Comparison of ENCODE assay signal across 45 mouse cellular contexts in the genomic region with DNA sequence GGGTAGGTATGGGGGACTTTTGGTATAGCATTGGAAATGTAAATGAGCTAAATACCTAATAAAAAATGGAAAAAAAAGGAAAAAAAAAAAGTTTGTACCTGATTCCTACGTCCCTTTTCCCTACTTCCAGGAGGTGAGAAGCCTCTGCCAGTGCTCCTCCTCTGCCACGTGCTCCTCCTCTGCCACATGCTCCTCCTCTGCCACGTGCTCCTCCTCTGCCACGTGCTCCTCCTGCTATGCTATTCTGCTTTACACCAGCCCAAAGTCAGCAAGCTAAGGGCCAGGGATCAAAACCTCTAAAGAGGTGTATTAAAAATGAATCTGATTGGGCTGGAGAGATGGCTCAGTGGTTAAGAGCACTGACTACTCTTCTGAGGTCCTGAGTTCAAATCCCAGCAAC. TPM values are rescaled to one million over a fixed set of nuclear protein-coding genes. Genes with fewer than 3 reads are reported as not detected.
"Had no signal": no experiment of that assay in that cellular context is flagged by ENCODE, and none has a peak within 500 bp of the region (broad histone marks: within the 10 kb centered on the region; RNA-seq: fewer than 3 reads in every experiment).

No protein-coding gene starts in this region.

- DNase-seq: left cerebral cortex, postnatal 4 days; liver; liver, embryonic 13.5 days; liver, postnatal 0 days; lung, adult 18-20 months; lung, adult 2 months; lung, embryonic 14.5 days; lung, postnatal 14 days; lung, postnatal 36 days; lung, postnatal 4 days; midbrain, embryonic 14.5 days had no signal

- H3K27me3 ChIP-seq: limb, embryonic 12.5 days; limb, embryonic 13.5 days; limb, embryonic 15.5 days; liver, embryonic 12.5 days; liver, embryonic 13.5 days; liver, embryonic 15.5 days; lung, embryonic 15.5 days; midbrain, embryonic 12.5 days; midbrain, embryonic 13.5 days; midbrain, embryonic 15.5 days; neural tube, embryonic 12.5 days; neural tube, embryonic 13.5 days had no signal

- H3K4me3 ChIP-seq: left cerebral cortex, adult 2 months; limb, embryonic 10.5 days; limb, embryonic 12.5 days; limb, embryonic 13.5 days; limb, embryonic 15.5 days; liver, embryonic 12.5 days; liver, embryonic 13.5 days; liver, embryonic 15.5 days; lung, embryonic 15.5 days; midbrain, embryonic 10.5 days; midbrain, embryonic 12.5 days; midbrain, embryonic 13.5 days; midbrain, embryonic 15.5 days; myocyte; neural tube, embryonic 12.5 days; neural tube, embryonic 13.5 days had no signal

- H3K4me2 ChIP-seq: limb, embryonic 12.5 days; limb, embryonic 13.5 days; limb, embryonic 15.5 days; liver, embryonic 11.5 days; liver, embryonic 12.5 days; liver, embryonic 13.5 days; liver, embryonic 15.5 days; lung, embryonic 14.5 days; lung, embryonic 15.5 days; midbrain, embryonic 12.5 days; midbrain, embryonic 13.5 days; midbrain, embryonic 15.5 days; neural tube, embryonic 12.5 days; neural tube, embryonic 13.5 days had no signal

- H3K9ac ChIP-seq: limb, embryonic 12.5 days; limb, embryonic 13.5 days; limb, embryonic 15.5 days; liver, embryonic 12.5 days; liver, embryonic 13.5 days; liver, embryonic 14.5 days; liver, embryonic 15.5 days; liver, postnatal 0 days; lung, embryonic 14.5 days; lung, embryonic 15.5 days; midbrain, embryonic 12.5 days; midbrain, embryonic 13.5 days; midbrain, embryonic 15.5 days; neural tube, embryonic 12.5 days; neural tube, embryonic 13.5 days had no signal

- H3K36me3 ChIP-seq: limb, embryonic 10.5 days; limb, embryonic 12.5 days; limb, embryonic 13.5 days; limb, embryonic 15.5 days; liver, embryonic 12.5 days; liver, embryonic 13.5 days; liver, embryonic 15.5 days; lung, embryonic 15.5 days; midbrain, embryonic 10.5 days; midbrain, embryonic 12.5 days; midbrain, embryonic 13.5 days; midbrain, embryonic 15.5 days; neural tube, embryonic 12.5 days; neural tube, embryonic 13.5 days had no signal

- H3K27ac ChIP-seq: left cerebral cortex, adult 2 months; limb, embryonic 10.5 days; limb, embryonic 12.5 days; limb, embryonic 13.5 days; limb, embryonic 15.5 days; liver, embryonic 12.5 days; liver, embryonic 13.5 days; liver, embryonic 14.5 days; liver, embryonic 15.5 days; lung, embryonic 15.5 days; macrophage; midbrain, embryonic 10.5 days; midbrain, embryonic 12.5 days; midbrain, embryonic 13.5 days; midbrain, embryonic 15.5 days; neural tube, embryonic 12.5 days; neural tube, embryonic 13.5 days had no signal

- ATAC-seq: liver, embryonic 12.5 days; liver, postnatal 0 days; lung, postnatal 0 days; midbrain, embryonic 13.5 days; midbrain, embryonic 15.5 days; midbrain, embryonic 16.5 days had no signal

- H3K9me3 ChIP-seq: limb, embryonic 10.5 days; limb, embryonic 12.5 days; limb, embryonic 13.5 days; limb, embryonic 15.5 days; liver, embryonic 12.5 days; liver, embryonic 13.5 days; liver, embryonic 15.5 days; lung, embryonic 15.5 days; midbrain, embryonic 10.5 days; midbrain, embryonic 12.5 days; midbrain, embryonic 13.5 days; midbrain, embryonic 15.5 days; neural tube, embryonic 12.5 days; neural tube, embryonic 13.5 days had no signal

RNA-seq across cellular contexts. Expression of a gene that starts 5.6 kb away (rescaled TPM):
- total RNA-seq: left cerebral cortex, adult 18-20 months; left cerebral cortex, adult 2 months; left cerebral cortex, adult 8-10 months; left cerebral cortex, postnatal 10 days; left cerebral cortex, postnatal 14 days; left cerebral cortex, postnatal 25 days; left cerebral cortex, postnatal 36 days; left cerebral cortex, postnatal 4 days; liver, adult 2 months; megakaryocyte progenitor cell, adult 5-6 weeks; megakaryocyte-erythroid progenitor cell, adult 5-6 weeks; monocyte, adult 5-6 weeks had no signal
- polyA plus RNA-seq: limb, embryonic 10.5 days; limb, embryonic 11.5 days; limb, embryonic 12.5 days; limb, embryonic 13.5 days; limb, embryonic 15.5 days; liver, adult 2 months; liver, embryonic 12.5 days; liver, embryonic 13.5 days; liver, embryonic 14.5 days; liver, embryonic 15.5 days; liver, embryonic 16.5 days; liver, postnatal 0 days; lung, adult 2 months; lung, embryonic 14.5 days; lung, embryonic 15.5 days; lung, embryonic 16.5 days; lung, postnatal 0 days; macrophage; midbrain, embryonic 10.5 days; midbrain, embryonic 12.5 days; midbrain, embryonic 13.5 days; midbrain, embryonic 14.5 days; myocyte; neural tube, embryonic 11.5 days; neural tube, embryonic 12.5 days; neural tube, embryonic 13.5 days had no signal

RNA-seq across cellular contexts. Expression of a gene that starts 27.2 kb away (rescaled TPM):
- total RNA-seq: liver, adult 2 months; megakaryocyte progenitor cell, adult 5-6 weeks; megakaryocyte-erythroid progenitor cell, adult 5-6 weeks; monocyte, adult 5-6 weeks had no signal
- polyA plus RNA-seq: liver, adult 2 months; liver, embryonic 13.5 days; liver, embryonic 15.5 days; lung, adult 2 months; macrophage; myocyte had no signal

RNA-seq across cellular contexts. Expression of a gene that starts 40.5 kb away (rescaled TPM):
- total RNA-seq: megakaryocyte-erythroid progenitor cell, adult 5-6 weeks; monocyte, adult 5-6 weeks had no signal
- polyA plus RNA-seq: macrophage had no signal
